Mouse (Mus musculus): ENCODE measurements around the gene Acap1.

DNA sequence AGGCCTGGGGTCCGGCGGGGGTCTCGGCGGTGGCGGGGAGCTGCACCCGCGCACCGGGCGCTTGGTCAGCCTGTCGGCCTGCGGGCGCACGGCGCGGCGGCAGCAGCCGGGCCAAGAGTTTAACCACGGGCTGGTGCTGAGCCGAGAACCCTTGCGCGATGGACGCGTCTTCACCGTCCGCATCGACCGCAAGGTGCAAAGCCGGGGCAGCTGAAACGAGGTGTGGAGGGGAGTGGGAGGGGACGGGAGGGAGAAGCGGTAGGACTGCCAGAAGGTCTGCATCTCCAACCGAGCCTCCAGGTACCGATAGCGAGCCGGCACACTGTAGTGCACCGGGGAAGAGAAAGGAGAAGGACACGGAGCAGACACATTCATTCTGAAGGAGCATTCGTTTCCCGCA lies 6.7 kb upstream of the Acap1 start:
- no peak for TF ChIP-seq ZC3H11A (IDR thresholded peaks at IDR 0.05; ENCODE audit: borderline replicate concordance, low read depth, low read length)
- TF ChIP-seq ZNF384 (IDR thresholded peaks at IDR 0.05; ENCODE audit: low read depth, low read length), result no peak
- TF ChIP-seq CHD2 (IDR thresholded peaks at IDR 0.05; ENCODE audit: low read depth, low read length), result no peak
- no peak for TF ChIP-seq MAFK (IDR thresholded peaks at IDR 0.05; ENCODE audit: insufficient read depth, low read depth, low read length)
- TF ChIP-seq HCFC1 (IDR thresholded peaks at IDR 0.05; ENCODE audit: borderline replicate concordance, insufficient read depth, low read length), result no peak

Data from ES-E14 (cell line).